Mouse (Mus musculus): ENCODE measurements around the gene Lrrc26.
"Not testable (repeated sequence)": the region's sequence is repeated elsewhere in the genome, so short reads cannot be mapped to it uniquely, and the experiment has no call there.

DNA sequence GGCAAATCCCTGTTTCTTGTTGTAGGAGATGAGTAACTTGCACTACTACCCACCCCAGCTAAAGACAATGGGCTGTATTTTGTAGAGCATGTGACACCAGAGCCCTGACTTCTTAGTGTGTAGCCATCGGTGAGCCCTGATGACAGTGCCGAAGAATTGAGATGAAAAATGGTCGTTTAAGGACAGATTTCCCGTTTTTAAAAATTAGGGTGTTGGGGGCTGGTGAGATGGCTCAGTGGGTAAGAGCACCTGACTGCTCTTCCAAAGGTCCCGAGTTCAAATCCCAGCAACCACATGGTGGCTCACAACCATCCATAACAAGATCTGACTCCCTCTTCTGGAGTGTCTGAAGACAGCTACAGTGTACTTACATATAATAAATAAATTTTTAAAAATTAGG lies 32.5 kb upstream of the Lrrc26 start:
- TF ChIP-seq CTCF, EP300 (IDR thresholded peaks at IDR 0.05; ENCODE audit: low read depth): not testable (repeated sequence)
